ENCODE assay signal across 1 mouse cellular context in genomic region chr7:73399501-73400044, GRCm38 (mm10).
TF ChIP-seq lines count a peak whose summit lies in the region.

No protein-coding gene starts in this region.

TF ChIP-seq in CH12.LX, 34 proteins besides CTCF, POLR2A, EP300 and RAD21 (continued from another document):
- TF ChIP-seq TBP (conservative IDR thresholded peaks at IDR 0.05; ENCODE audit: low read depth, low read length) (0 out of 2 replicates have a peak, but pooled peaks have one; percentile 12), TCF12 (IDR thresholded peaks at IDR 0.05; ENCODE audit: low read depth, low read length) (peak; percentile 39; the same call in 1 of the 2 replicates)
TF ChIP-seq in CH12.LX: peak in this region for 7.
